Mouse (Mus musculus) forebrain, embryonic 15.5 days (tissue): Measurements from ENCODE around the gene Osgep. TPM values are rescaled to one million over a fixed set of nuclear protein-coding genes. Genes with fewer than 3 reads are reported as not detected.
A peak's percentile ranks its signal among the peaks of the same experiment; 100 is the strongest.
"Not testable (repeated sequence)": the region's sequence is repeated elsewhere in the genome, so short reads cannot be mapped to it uniquely, and the experiment has no call there.

Experiments used
- ATAC-seq: fragments of 200-750 bp; cut with Nextera tagmentation; replicated peaks from 2 replicates; pipeline ENCODE4 v1.8.0; 2017; ENCODE audit warnings: mild to moderate bottlenecking, moderate TSS enrichment, moderate library complexity
- H3K27ac ChIP-seq: fragments of 300-500 bp; sonication (generic); replicated peaks from 2 replicates; pipeline ENCODE4 v1.5.1; 2015; ENCODE audit warnings: mild to moderate bottlenecking, inconsistent platforms
- H3K27me3 ChIP-seq: fragments of 300-500 bp; sonication (generic); 2 replicates; pipeline ENCODE4 v1.6.1; 2015; ENCODE audit warnings: inconsistent platforms
- H3K36me3 ChIP-seq: fragments of 300-500 bp; sonication (generic); 2 replicates; pipeline ENCODE4 v1.6.1; 2015; ENCODE audit warnings: mild to moderate bottlenecking, inconsistent platforms
- H3K4me1 ChIP-seq: fragments of 300-500 bp; sonication (generic); 2 replicates; pipeline ENCODE4 v1.6.1; 2015; ENCODE audit warnings: inconsistent platforms
- H3K4me2 ChIP-seq: fragments of 300-500 bp; sonication (generic); replicated peaks from 2 replicates; pipeline ENCODE4 v1.6.1; 2015; ENCODE audit warnings: mild to moderate bottlenecking, inconsistent platforms
- H3K4me3 ChIP-seq: fragments of 300-500 bp; sonication (generic); 2 replicates; pipeline ENCODE4 v1.5.1; 2015; ENCODE audit warnings: mild to moderate bottlenecking, inconsistent platforms
- H3K9ac ChIP-seq: fragments of 300-500 bp; sonication (generic); replicated peaks from 2 replicates; pipeline ENCODE4 v1.6.1; 2015; ENCODE audit warnings: mild to moderate bottlenecking, inconsistent platforms
- H3K9me3 ChIP-seq: fragments of 300-500 bp; sonication (generic); 2 replicates; pipeline ENCODE4 v1.6.1; 2016; ENCODE audit warnings: inconsistent platforms
- WGBS: fragments of 180-500 bp; shearing (Covaris S2); methylation state at CpG from one replicate; pipeline ENCODE4 v1.1.7; 2015; ENCODE audit warnings: mixed read lengths; 5-methylcytosine and 5-hydroxymethylcytosine counted together
- polyA plus RNA-seq: library from polyadenylated mRNA; unstranded; fragments of >200 nt; fragmentation: Nextera tagmentation; extraction: Ambion mirVana; gene quantifications from 2 replicates; pipeline ENCODE4 v1.2.1, GENCODE M21; 2015

The Osgep gene
- polyA plus RNA-seq, 1 experiment from 2014 or later, result 145 TPM

- no peaks in the 10 kb centered on the region for H3K27me3 ChIP-seq
- H3K4me2 ChIP-seq, result peak within 1 kb of the TSS; percentile 74
- peak within 1 kb of the TSS; percentile 50 for H3K4me3 ChIP-seq
- no peaks in the 10 kb centered on the region for H3K36me3 ChIP-seq
- peak within 1 kb of the TSS; percentile 35 for H3K27ac ChIP-seq
- H3K9ac ChIP-seq, result peak within 1 kb of the TSS; percentile 55
- no peaks in the 10 kb centered on the region for H3K9me3 ChIP-seq
- 7% methylated on average over 32 of the region's 32 CpGs for WGBS
- peak; percentile 86 for ATAC-seq
- peaks cover 5% of the 10 kb centered on the region for H3K4me1 ChIP-seq
Measured at GRCm38 (mm10) chr14:50869889-50870804, 54.5 kb downstream of the Osgep start, which contains the start of gene Tep1. TSS of gene Tep1 (minus strand) at chr14:50870560.

DNA sequence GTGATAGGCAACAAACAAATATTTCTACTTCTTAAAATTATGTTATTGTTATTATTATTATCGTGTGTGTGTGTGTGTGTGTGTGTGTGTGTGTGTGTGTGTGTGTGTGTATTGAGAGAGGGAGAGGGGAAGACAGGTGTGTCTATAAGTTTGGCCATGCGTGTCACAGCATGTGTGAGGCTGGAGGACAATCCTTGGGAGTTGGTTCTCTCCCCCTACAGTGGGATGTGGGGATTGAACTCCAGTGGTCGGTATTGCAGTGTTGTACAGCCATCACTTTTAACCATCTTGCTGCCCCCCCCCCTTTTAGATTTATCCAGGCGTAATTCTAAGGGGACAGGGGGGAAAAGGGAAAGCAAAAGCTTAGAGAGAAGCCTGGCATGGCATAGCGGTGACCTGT lies 56.0 kb downstream of the Osgep start:
- H3K27me3 ChIP-seq, result no peaks in the 10 kb centered on the region
- ATAC-seq, result no peak
- H3K9me3 ChIP-seq, result no peaks in the 10 kb centered on the region
- no peak overlapping the region for H3K9ac ChIP-seq
- H3K27ac ChIP-seq, result no peak overlapping the region
- H3K4me3 ChIP-seq, result no peak overlapping the region
- WGBS, result 91% methylated on average over 5 of the region's 5 CpGs
- no peaks in the 10 kb centered on the region for H3K36me3 ChIP-seq
- H3K4me2 ChIP-seq, result no peak overlapping the region
- peaks cover 5% of the 10 kb centered on the region for H3K4me1 ChIP-seq

- H3K4me2 ChIP-seq, result no peak overlapping the region
- no peaks in the 10 kb centered on the region for H3K36me3 ChIP-seq
- H3K4me1 ChIP-seq, result peaks cover 5% of the 10 kb centered on the region
- 83% methylated on average over 4 of the region's 4 CpGs for WGBS
- H3K4me3 ChIP-seq, result no peak overlapping the region
- no peak overlapping the region for H3K9ac ChIP-seq
- no peak overlapping the region for H3K27ac ChIP-seq
- no peaks in the 10 kb centered on the region for H3K9me3 ChIP-seq
- no peak for ATAC-seq
- H3K27me3 ChIP-seq, result no peaks in the 10 kb centered on the region
Measured at GRCm38 (mm10) chr14:50868211-50868610, 56.5 kb downstream of the Osgep start.

DNA sequence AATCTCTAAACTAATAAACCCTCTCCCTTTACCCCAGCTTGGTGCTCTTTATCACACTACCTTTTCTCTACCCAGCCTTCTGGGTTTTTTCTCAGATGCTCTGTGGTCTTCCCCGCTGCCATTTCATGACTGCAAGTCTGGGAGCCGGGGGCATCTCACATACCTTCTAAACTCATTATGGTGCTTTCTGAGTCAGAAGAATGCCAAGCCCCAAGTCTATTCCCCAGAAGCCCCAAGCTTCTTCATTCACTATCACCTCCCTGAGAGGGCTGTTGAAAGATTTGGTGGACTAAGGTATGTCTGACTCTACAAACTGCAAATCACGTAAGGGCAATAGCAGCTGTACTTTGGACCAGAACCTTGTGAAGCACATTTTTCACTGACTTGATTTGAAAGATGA lies 57.7 kb downstream of the Osgep start:
- H3K27me3 ChIP-seq, result no peaks in the 10 kb centered on the region
- no peak overlapping the region for H3K27ac ChIP-seq
- no peak for ATAC-seq
- no peak overlapping the region for H3K9ac ChIP-seq
- no peaks in the 10 kb centered on the region for H3K36me3 ChIP-seq
- peaks cover 5% of the 10 kb centered on the region for H3K4me1 ChIP-seq
- no peaks in the 10 kb centered on the region for H3K9me3 ChIP-seq
- H3K4me2 ChIP-seq, result no peak overlapping the region
- 93% methylated on average over 3 of the region's 3 CpGs for WGBS
- no peak overlapping the region for H3K4me3 ChIP-seq

DNA sequence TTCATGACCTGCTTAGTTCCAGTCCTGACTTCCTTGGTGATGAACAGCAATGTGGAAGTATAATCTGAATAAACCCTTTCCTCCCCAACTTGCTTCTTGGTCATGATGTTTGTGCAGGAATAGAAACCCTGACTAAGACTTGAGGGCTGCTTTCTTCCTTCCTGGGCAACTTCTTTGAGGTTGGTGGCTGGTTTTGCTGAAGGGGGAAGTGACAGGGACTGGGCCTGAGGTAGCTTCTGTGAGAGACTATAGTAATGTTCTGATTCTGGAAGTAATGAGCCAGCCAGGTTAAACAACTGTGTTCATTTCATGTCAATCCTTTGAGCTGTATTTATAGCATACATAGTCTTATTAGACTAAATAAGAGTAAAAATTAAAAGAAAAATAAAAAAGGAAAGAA lies 59.7 kb downstream of the Osgep start:
- not testable (repeated sequence) for H3K36me3 ChIP-seq, H3K4me3 ChIP-seq, H3K4me2 ChIP-seq, H3K4me1 ChIP-seq, H3K27ac ChIP-seq, H3K27me3 ChIP-seq, H3K9ac ChIP-seq, ATAC-seq, H3K9me3 ChIP-seq

GRCm38 (mm10) chr14:50862641-50863040 lies 62.1 kb downstream of the Osgep start:
- Histone ChIP-seq H3K4me2 (no peak overlapping the region), H3K9ac (no peak overlapping the region), H3K4me3 (no peak overlapping the region), H3K4me1 (no peaks in the 10 kb centered on the region), H3K27ac (no peak overlapping the region), H3K36me3 (no peaks in the 10 kb centered on the region), H3K27me3 (no peaks in the 10 kb centered on the region), H3K9me3 (no peaks in the 10 kb centered on the region)
- no peak for ATAC-seq
- 95% methylated on average over 10 of the region's 10 CpGs for WGBS

Other genes with a start within 250 kb of the Osgep start
- not detected in 2 replicates for gene Olfr747, start 231.7 kb downstream of the Osgep start, polyA plus RNA-seq
- gene Olfr748, start 217.5 kb downstream of the Osgep start, polyA plus RNA-seq, result not detected in 2 replicates
- not detected in 2 replicates for gene Olfr749, start 179.8 kb downstream of the Osgep start, polyA plus RNA-seq
- 122 and 130 TPM in 2 replicates for gene Ttc5, start 139.4 kb downstream of the Osgep start, polyA plus RNA-seq
- gene Ccnb1ip1, start 117.2 kb downstream of the Osgep start, polyA plus RNA-seq, result 0.11 TPM in 2 replicates
- gene Parp2, start 117.1 kb downstream of the Osgep start, polyA plus RNA-seq, result 51.6 and 59.1 TPM in 2 replicates
- 1.6 and 1.7 TPM in 2 replicates for gene Tep1, start 54.3 kb downstream of the Osgep start, polyA plus RNA-seq
- gene Klhl33, start 27.4 kb downstream of the Osgep start, polyA plus RNA-seq, result 0.18 and 0.27 TPM in 2 replicates
- gene Apex1, start 75 bp upstream of the Osgep start, polyA plus RNA-seq, result 286 and 308 TPM in 2 replicates
- 95.1 and 95.3 TPM in 2 replicates for gene Pip4p1, start 6.0 kb upstream of the Osgep start, polyA plus RNA-seq
- 17.0 and 19.8 TPM in 2 replicates for gene Pnp, start 6.2 kb upstream of the Osgep start, polyA plus RNA-seq
- gene Gm49342, start 19.6 kb upstream of the Osgep start, polyA plus RNA-seq, result not detected in 2 replicates
- 0.17 and 0.20 TPM in 2 replicates for gene Pnp2, start 31.1 kb upstream of the Osgep start, polyA plus RNA-seq
- not detected in 2 replicates for gene Rnase10, start 82.9 kb upstream of the Osgep start, polyA plus RNA-seq
- not detected in 2 replicates for gene Rnase9, start 117.0 kb upstream of the Osgep start, polyA plus RNA-seq
- not detected in 2 replicates for gene Rnase11, start 125.3 kb upstream of the Osgep start, polyA plus RNA-seq
- gene Rnase12, start 132.8 kb upstream of the Osgep start, polyA plus RNA-seq, result not detected in 2 replicates
- not detected in 2 replicates for gene Olfr750, start 149.5 kb upstream of the Osgep start, polyA plus RNA-seq
- gene Rnase4, start 166.2 kb upstream of the Osgep start, polyA plus RNA-seq, result 8.9 and 10.0 TPM in 2 replicates
- gene Ang, start 166.3 kb upstream of the Osgep start, polyA plus RNA-seq, result 2.6 and 3.8 TPM in 2 replicates
- gene Eddm3b, start 189.5 kb upstream of the Osgep start, polyA plus RNA-seq, result not detected in 2 replicates
- gene Rnase6, start 199.0 kb upstream of the Osgep start, polyA plus RNA-seq, result 0.36 and 0.40 TPM in 2 replicates
- gene Rnase1, start 221.9 kb upstream of the Osgep start, polyA plus RNA-seq, result 0.23 and 0.26 TPM in 2 replicates
- not detected in 2 replicates for gene Rnase2b, start 237.4 kb upstream of the Osgep start, polyA plus RNA-seq